Mouse (Mus musculus) MEL (cell line): ENCODE measurements around the gene Rasgrp3.

ENCODE experiments used
- CTCF ChIP-seq, 3 experiments: IDR thresholded peaks in 2 of 3; conservative IDR thresholded peaks in 1 of 3; 2 replicates each; pipeline ENCODE4 v1.5.1; 2011 to 2012; ENCODE audit warnings: low read length in 3 of 3, low read depth in 2 of 3, mild to moderate bottlenecking in 2 of 3, improper control_type of control experiment in 1 of 3, inconsistent platforms in 1 of 3, mixed read lengths in 1 of 3, moderate library complexity in 1 of 3; ENCODE audit not compliant: control insufficient read depth in 1 of 3, insufficient read depth in 1 of 3, poor library complexity in 1 of 3, severe bottlenecking in 1 of 3
- GATA1 ChIP-seq: IDR thresholded peaks from 2 replicates; pipeline ENCODE4 v1.6.1; 2011; ENCODE audit warnings: low read depth, low read length, improper control_type of control experiment
- MAFK ChIP-seq: IDR thresholded peaks from 2 replicates; pipeline ENCODE4 v1.6.1; 2011; ENCODE audit warnings: low read depth, mild to moderate bottlenecking, low read length, improper control_type of control experiment, borderline replicate concordance
- MAX ChIP-seq: IDR thresholded peaks from 2 replicates; pipeline ENCODE4 v1.6.1; 2011; ENCODE audit warnings: low read length, improper control_type of control experiment
- MYB ChIP-seq: IDR thresholded peaks from 2 replicates; pipeline ENCODE4 v1.6.1; 2011; ENCODE audit warnings: mild to moderate bottlenecking, low read depth, low read length, improper control_type of control experiment
- POLR2AphosphoS2 ChIP-seq: IDR thresholded peaks from 2 replicates; pipeline ENCODE4 v1.6.1; 2011; ENCODE audit warnings: low read length, improper control_type of control experiment
- TAL1 ChIP-seq: IDR thresholded peaks from 2 replicates; pipeline ENCODE4 v1.6.1; 2012; ENCODE audit warnings: mild to moderate bottlenecking, inconsistent platforms, low read length, moderate library complexity, mixed read lengths

DNA sequence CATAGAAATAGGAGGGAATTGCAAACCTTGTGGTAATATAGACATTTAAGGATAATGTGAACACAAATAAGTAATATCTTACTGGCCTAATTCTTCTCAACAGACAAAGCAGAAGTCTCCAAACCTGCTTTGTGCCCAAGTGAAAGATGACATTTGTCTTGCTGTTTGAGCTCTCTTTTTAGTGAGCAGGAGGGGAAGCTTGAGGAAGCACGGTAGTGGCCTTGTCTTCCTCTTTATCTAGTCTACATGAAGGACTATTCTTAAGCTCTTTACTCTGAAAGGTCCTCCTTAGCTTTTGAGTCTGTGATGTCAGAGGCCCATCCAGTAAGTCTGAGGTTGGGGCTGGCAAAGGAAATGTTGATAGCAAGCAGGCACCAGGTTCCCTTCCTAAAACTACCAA lies 43.1 kb downstream of the Rasgrp3 start:
- TF ChIP-seq TAL1: no peak
- TF ChIP-seq MAX: no peak
- TF ChIP-seq GATA1: no peak
- TF ChIP-seq MYB: no peak
- TF ChIP-seq POLR2AphosphoS2: no peak
- no peak for TF ChIP-seq CTCF (IDR thresholded peaks at IDR 0.05 in 2 of 3, conservative IDR thresholded peaks at IDR 0.05 in 1 of 3; ENCODE audit: control insufficient read depth in 1 of 3, insufficient read depth in 1 of 3, low read depth in 2 of 3, low read length in 3 of 3, poor library complexity in 1 of 3, severe bottlenecking in 1 of 3)
- no peak for TF ChIP-seq MAFK
